Mouse (Mus musculus): Measurements from ENCODE around the gene Eno2. TPM values are rescaled to one million over a fixed set of nuclear protein-coding genes. Genes with fewer than 3 reads are reported as not detected.

Eno2 gene
- polyA plus RNA-seq, 1 experiment from 2014 or later: 10.5 TPM

- Histone ChIP-seq H3K4me3 (replicated peaks) (peak within 1 kb of the TSS; percentile 39), H3K9me3 (no peaks in the 10 kb centered on the region), H3K4me1 (peaks cover 20% of the 10 kb centered on the region), H3K27me3 (peaks cover 11% of the 10 kb centered on the region), H3K9ac (peak within 1 kb of the TSS; percentile 44), H3K27ac (0 out of 2 replicates have a peak within 1 kb of the TSS, but pooled peaks have one; percentile 53), H3K36me3 (replicated peaks) (no peaks in the 10 kb centered on the region), H3K4me2 (peak within 1 kb of the TSS; percentile 67)
- 1% methylated on average over 23 of the region's 23 CpGs for WGBS
- peak; percentile 64 for ATAC-seq (ENCODE audit: low FRiP score)
These were observed 9.9 kb upstream of the Eno2 start, which contains the start of gene Lrrc23 for GRCm38 (mm10) chr6:124779222-124779983. Lrrc23 (minus strand) TSS chr6:124779727.

- H3K4me3 ChIP-seq (replicated peaks): no peak overlapping the region
- peaks cover 38% of the 10 kb centered on the region for H3K27me3 ChIP-seq
These were observed 1.0 kb upstream of the Eno2 start for GRCm38 (mm10) chr6:124770511-124770910.

GRCm38 (mm10) chr6:124770013-124770412 lies 540 bp upstream of the Eno2 start:
- Histone ChIP-seq H3K4me3 (replicated peaks) (peak overlapping the region; percentile 40), H3K4me1 (peaks cover 24% of the 10 kb centered on the region), H3K4me2 (peak overlapping the region; percentile 65), H3K36me3 (replicated peaks) (no peaks in the 10 kb centered on the region), H3K27ac (no peak overlapping the region), H3K9me3 (no peaks in the 10 kb centered on the region), H3K9ac (peak overlapping the region; percentile 62), H3K27me3 (peaks cover 38% of the 10 kb centered on the region)
- WGBS: 71% methylated on average over 7 of the region's 7 CpGs
- no peak for ATAC-seq (ENCODE audit: low FRiP score)

More at GRCm38 (mm10) chr6:124770511-124770910, 1.0 kb upstream of the Eno2 start:
- no peak for ATAC-seq (ENCODE audit: low FRiP score)
- Histone ChIP-seq H3K9me3 (no peaks in the 10 kb centered on the region), H3K9ac (no peak overlapping the region), H3K4me2 (no peak overlapping the region), H3K36me3 (replicated peaks) (no peaks in the 10 kb centered on the region), H3K4me1 (peaks cover 24% of the 10 kb centered on the region), H3K27ac (no peak overlapping the region)
- 84% methylated on average over 15 of the region's 15 CpGs for WGBS

GRCm38 (mm10) chr6:124768704-124769044 lies 799 bp downstream of the Eno2 start:
- Histone ChIP-seq H3K4me3 (replicated peaks) (peak overlapping the region; percentile 40), H3K9ac (no peak overlapping the region), H3K4me2 (peak overlapping the region; percentile 65), H3K9me3 (no peaks in the 10 kb centered on the region), H3K27me3 (peaks cover 38% of the 10 kb centered on the region), H3K4me1 (peaks cover 24% of the 10 kb centered on the region), H3K36me3 (replicated peaks) (no peaks in the 10 kb centered on the region), H3K27ac (no peak overlapping the region)
- ATAC-seq (ENCODE audit: low FRiP score): peak; percentile 24; the same call in 1 of the 2 replicates
- 3% methylated on average over 9 of the region's 9 CpGs for WGBS

GRCm38 (mm10) chr6:124767920-124768703 lies 1.4 kb downstream of the Eno2 start:
- Histone ChIP-seq H3K27me3 (peaks cover 38% of the 10 kb centered on the region), H3K9ac (no peak overlapping the region), H3K36me3 (replicated peaks) (no peaks in the 10 kb centered on the region), H3K4me2 (peak overlapping the region; percentile 65), H3K27ac (0 out of 2 replicates have a peak overlapping the region, but pooled peaks have one; percentile 10), H3K4me1 (peaks cover 24% of the 10 kb centered on the region), H3K4me3 (replicated peaks) (peak overlapping the region; percentile 40), H3K9me3 (no peaks in the 10 kb centered on the region)
- 0 out of 2 replicates have a peak, but pooled peaks have one; percentile 53 for ATAC-seq (ENCODE audit: low FRiP score)
- 19% methylated on average over 19 of the region's 19 CpGs for WGBS

GRCm38 (mm10) chr6:124767536-124767919 lies 1.9 kb downstream of the Eno2 start:
- Histone ChIP-seq H3K9ac (no peak overlapping the region), H3K4me2 (no peak overlapping the region)

GRCm38 (mm10) chr6:124765951-124766350 lies 3.5 kb downstream of the Eno2 start:
- no peak for ATAC-seq (ENCODE audit: low FRiP score)
- 91% methylated on average over 7 of the region's 7 CpGs for WGBS
- no peak overlapping the region for H3K4me2 ChIP-seq

More at GRCm38 (mm10) chr6:124767536-124767919, 1.9 kb downstream of the Eno2 start:
- WGBS: 27% methylated on average over 4 of the region's 4 CpGs
- ATAC-seq (ENCODE audit: low FRiP score): no peak
- Histone ChIP-seq H3K36me3 (replicated peaks) (no peaks in the 10 kb centered on the region), H3K9me3 (no peaks in the 10 kb centered on the region), H3K4me3 (replicated peaks) (no peak overlapping the region), H3K27ac (0 out of 2 replicates have a peak overlapping the region, but pooled peaks have one; percentile 10), H3K27me3 (peaks cover 38% of the 10 kb centered on the region), H3K4me1 (peaks cover 24% of the 10 kb centered on the region)

GRCm38 (mm10) chr6:124759259-124759658 lies 10.2 kb downstream of the Eno2 start:
- H3K27me3 ChIP-seq: no peaks in the 10 kb centered on the region
- ATAC-seq (ENCODE audit: low FRiP score): peak; percentile 18; the same call in 1 of the 2 replicates
- peak overlapping the region; percentile 98 for H3K27ac ChIP-seq
- H3K9ac ChIP-seq: peak overlapping the region; percentile 97; the same call in 1 of the 2 replicates
- no peaks in the 10 kb centered on the region for H3K36me3 ChIP-seq (replicated peaks)
- peak overlapping the region; percentile 76; the same call in 1 of the 2 replicates for H3K4me2 ChIP-seq
- H3K4me1 ChIP-seq: peaks cover 39% of the 10 kb centered on the region
- no peak overlapping the region for H3K4me3 ChIP-seq (replicated peaks)
- no peaks in the 10 kb centered on the region for H3K9me3 ChIP-seq
- WGBS: 3% methylated on average over 5 of the region's 5 CpGs

More at GRCm38 (mm10) chr6:124765951-124766350, 3.5 kb downstream of the Eno2 start:
- Histone ChIP-seq H3K36me3 (replicated peaks) (no peaks in the 10 kb centered on the region), H3K27me3 (peaks cover 38% of the 10 kb centered on the region), H3K9me3 (no peaks in the 10 kb centered on the region), H3K27ac (no peak overlapping the region), H3K9ac (no peak overlapping the region), H3K4me1 (peaks cover 24% of the 10 kb centered on the region), H3K4me3 (replicated peaks) (no peak overlapping the region)

GRCm38 (mm10) chr6:124758849-124759232 lies 10.6 kb downstream of the Eno2 start:
- ATAC-seq (ENCODE audit: low FRiP score): no peak
- Histone ChIP-seq H3K9me3 (no peaks in the 10 kb centered on the region), H3K4me2 (peak overlapping the region; percentile 76), H3K4me1 (peaks cover 43% of the 10 kb centered on the region), H3K4me3 (replicated peaks) (no peak overlapping the region), H3K9ac (peak overlapping the region; percentile 97; the same call in 1 of the 2 replicates), H3K27me3 (no peaks in the 10 kb centered on the region), H3K27ac (peak overlapping the region; percentile 98), H3K36me3 (replicated peaks) (no peaks in the 10 kb centered on the region)
- 54% methylated on average over 2 of the region's 2 CpGs for WGBS

- peak overlapping the region; percentile 98 for H3K27ac ChIP-seq
- peak overlapping the region; percentile 97 for H3K9ac ChIP-seq
- 28% methylated on average over 5 of the region's 5 CpGs for WGBS
- H3K4me1 ChIP-seq: peaks cover 49% of the 10 kb centered on the region
- H3K4me3 ChIP-seq (replicated peaks): peak overlapping the region; percentile 89
- H3K4me2 ChIP-seq: peak overlapping the region; percentile 76
- H3K36me3 ChIP-seq (replicated peaks): no peaks in the 10 kb centered on the region; the same call in 1 of the 2 replicates
- no peaks in the 10 kb centered on the region for H3K27me3 ChIP-seq
- peak; percentile 19; the same call in 1 of the 2 replicates for ATAC-seq (ENCODE audit: low FRiP score)
- no peaks in the 10 kb centered on the region for H3K9me3 ChIP-seq
These were observed 11.3 kb downstream of the Eno2 start for GRCm38 (mm10) chr6:124757909-124758848.

- Histone ChIP-seq H3K9ac (peak overlapping the region; percentile 97), H3K4me2 (peak overlapping the region; percentile 76), H3K4me3 (replicated peaks) (peak overlapping the region; percentile 89), H3K36me3 (replicated peaks) (no peaks in the 10 kb centered on the region; the same call in 1 of the 2 replicates), H3K9me3 (no peaks in the 10 kb centered on the region), H3K4me1 (peaks cover 49% of the 10 kb centered on the region), H3K27ac (peak overlapping the region; percentile 98), H3K27me3 (no peaks in the 10 kb centered on the region)
- ATAC-seq (ENCODE audit: low FRiP score): no peak
- WGBS: 4% methylated on average over 5 of the region's 5 CpGs
These were observed 12.1 kb downstream of the Eno2 start for GRCm38 (mm10) chr6:124757351-124757880.

All from forebrain, embryonic 12.5 days (tissue).